Mouse (Mus musculus): ENCODE measurements around the gene Paxip1. TPM values are rescaled to one million over a fixed set of nuclear protein-coding genes. Genes with fewer than 3 reads are reported as not detected.

The Paxip1 gene
- polyA plus RNA-seq, 1 experiment from 2014 or later = 23.9 TPM

DNA sequence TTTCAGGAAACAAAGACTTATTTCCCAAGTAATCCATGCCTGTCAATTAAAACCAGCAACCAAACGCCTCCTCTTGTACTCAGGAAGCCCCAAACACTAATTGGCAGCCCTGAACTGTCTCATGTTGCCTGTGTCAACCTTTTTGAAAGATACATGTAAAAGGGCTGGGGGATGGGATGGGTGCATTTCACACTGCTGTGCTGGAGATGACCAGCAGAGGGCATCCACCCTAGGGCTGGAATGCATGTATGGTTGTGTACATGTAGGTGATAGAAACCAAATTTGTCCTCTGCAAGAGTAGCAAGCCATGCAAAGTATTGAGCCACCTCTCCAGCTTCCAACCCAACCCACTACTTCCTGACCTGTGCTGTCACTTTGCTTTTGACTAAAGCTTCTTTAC, 2.4 kb upstream of the Paxip1 start:
- peaks cover 9 to 22% of the 10 kb centered on the region in 2 experiments for H3K4me1 ChIP-seq (ENCODE audit: control insufficient read depth in 2 of 2, insufficient read depth in 2 of 2, low read length in 2 of 2)
- H3K27me3 ChIP-seq (ENCODE audit: control insufficient read depth, insufficient read depth, low read length) = no peaks in the 10 kb centered on the region
- WGBS = 9% methylated on average over 1 of the region's 1 CpGs
- no peak overlapping the region for H3K4me2 ChIP-seq (ENCODE audit: low read length)
- no peak for ATAC-seq (ENCODE audit: insufficient number of reproducible peaks, insufficient read depth, low FRiP score, low read depth)
- H3K27ac ChIP-seq (replicated peaks in 1 of 2; ENCODE audit: control insufficient read depth in 1 of 2, insufficient read depth in 1 of 2, low read depth in 2 of 2, low read length in 2 of 2) = no peak overlapping the region
- H3K9ac ChIP-seq (ENCODE audit: low read length) = no peak overlapping the region
- H3K36me3 ChIP-seq (ENCODE audit: control insufficient read depth, insufficient read depth, low read length) = peaks cover 6% of the 10 kb centered on the region
- H3K9me3 ChIP-seq (ENCODE audit: control insufficient read depth, low read length) = no peaks in the 10 kb centered on the region
- H3K4me3 ChIP-seq (ENCODE audit: control insufficient read depth in 1 of 2, insufficient read depth in 1 of 2, low read depth in 1 of 2, low read length in 2 of 2) = no peak overlapping the region

- H3K36me3 ChIP-seq (ENCODE audit: control insufficient read depth, insufficient read depth, low read length) = peaks cover 17% of the 10 kb centered on the region
- H3K4me2 ChIP-seq (ENCODE audit: low read length) = peak overlapping the region; percentile 66
- no peaks in the 10 kb centered on the region for H3K27me3 ChIP-seq (ENCODE audit: control insufficient read depth, insufficient read depth, low read length)
- peak overlapping the region in 1 of 2 experiments; percentile 77; a peak in 2 of 4 replicates for H3K4me3 ChIP-seq (ENCODE audit: control insufficient read depth in 1 of 2, insufficient read depth in 1 of 2, low read depth in 1 of 2, low read length in 2 of 2)
- peaks cover 9 to 22% of the 10 kb centered on the region in 2 experiments for H3K4me1 ChIP-seq (ENCODE audit: control insufficient read depth in 2 of 2, insufficient read depth in 2 of 2, low read length in 2 of 2)
- ATAC-seq (ENCODE audit: insufficient number of reproducible peaks, insufficient read depth, low FRiP score, low read depth) = no peak
- H3K9me3 ChIP-seq (ENCODE audit: control insufficient read depth, low read length) = no peaks in the 10 kb centered on the region
- peak overlapping the region; percentile 91 for H3K9ac ChIP-seq (ENCODE audit: low read length)
- no peak overlapping the region for H3K27ac ChIP-seq (replicated peaks in 1 of 2; ENCODE audit: control insufficient read depth in 1 of 2, insufficient read depth in 1 of 2, low read depth in 2 of 2, low read length in 2 of 2)
- WGBS = 60% methylated on average over 9 of the region's 9 CpGs
These were observed 1.2 kb upstream of the Paxip1 start for GRCm38 (mm10) chr5:27792531-27793205.

DNA sequence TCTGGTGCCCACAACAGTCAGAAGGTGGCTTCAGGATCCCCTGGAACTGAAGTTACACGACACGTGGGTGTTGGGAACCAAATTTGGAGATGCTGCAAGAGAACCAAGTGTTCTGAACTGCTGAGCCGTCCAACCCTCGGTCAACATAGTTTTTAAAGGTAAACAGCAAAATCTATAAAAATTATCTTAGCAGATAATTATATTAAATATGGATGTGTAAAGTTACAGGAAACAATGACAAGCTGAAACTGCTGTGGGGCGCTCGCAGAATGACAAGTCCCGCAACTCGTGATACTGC, 631 bp upstream of the Paxip1 start:
- Histone ChIP-seq H3K27me3 (ENCODE audit: control insufficient read depth, insufficient read depth, low read length) (no peaks in the 10 kb centered on the region), H3K4me2 (ENCODE audit: low read length) (peak overlapping the region; percentile 66), H3K36me3 (ENCODE audit: control insufficient read depth, insufficient read depth, low read length) (peaks cover 22% of the 10 kb centered on the region), H3K4me3 (ENCODE audit: control insufficient read depth in 1 of 2, insufficient read depth in 1 of 2, low read depth in 1 of 2, low read length in 2 of 2) (peak overlapping the region; percentile 70 to 77), H3K9me3 (ENCODE audit: control insufficient read depth, low read length) (no peaks in the 10 kb centered on the region), H3K4me1 (ENCODE audit: control insufficient read depth in 2 of 2, insufficient read depth in 2 of 2, low read length in 2 of 2) (peaks cover 9 to 22% of the 10 kb centered on the region in 2 experiments), H3K27ac (replicated peaks in 1 of 2; ENCODE audit: control insufficient read depth in 1 of 2, insufficient read depth in 1 of 2, low read depth in 2 of 2, low read length in 2 of 2) (peak overlapping the region; percentile 78 to 96), H3K9ac (ENCODE audit: low read length) (peak overlapping the region; percentile 91)
- ATAC-seq (ENCODE audit: insufficient number of reproducible peaks, insufficient read depth, low FRiP score, low read depth) = no peak
- WGBS = 14% methylated on average over 8 of the region's 8 CpGs

- WGBS = 0% methylated on average over 44 of the region's 47 CpGs
- ATAC-seq (ENCODE audit: insufficient number of reproducible peaks, insufficient read depth, low FRiP score, low read depth) = peak; percentile 85
These were observed 592 bp downstream of the Paxip1 start for GRCm38 (mm10) chr5:27790910-27791288.

GRCm38 (mm10) chr5:27790086-27790909, 1.2 kb downstream of the Paxip1 start:
- peaks cover 41% of the 10 kb centered on the region for H3K36me3 ChIP-seq (ENCODE audit: control insufficient read depth, insufficient read depth, low read length)
- H3K27ac ChIP-seq (replicated peaks in 1 of 2; ENCODE audit: control insufficient read depth in 1 of 2, insufficient read depth in 1 of 2, low read depth in 2 of 2, low read length in 2 of 2) = peak overlapping the region in 1 of 2 experiments; percentile 96; a peak in 2 of 4 replicates
- no peak for ATAC-seq (ENCODE audit: insufficient number of reproducible peaks, insufficient read depth, low FRiP score, low read depth)
- H3K9ac ChIP-seq (ENCODE audit: low read length) = peak overlapping the region; percentile 91
- no peaks in the 10 kb centered on the region for H3K27me3 ChIP-seq (ENCODE audit: control insufficient read depth, insufficient read depth, low read length)
- peak overlapping the region; percentile 66 for H3K4me2 ChIP-seq (ENCODE audit: low read length)
- no peaks in the 10 kb centered on the region for H3K9me3 ChIP-seq (ENCODE audit: control insufficient read depth, low read length)
- H3K4me3 ChIP-seq (ENCODE audit: control insufficient read depth in 1 of 2, insufficient read depth in 1 of 2, low read depth in 1 of 2, low read length in 2 of 2) = peak overlapping the region; percentile 70 to 77
- H3K4me1 ChIP-seq (ENCODE audit: control insufficient read depth in 2 of 2, insufficient read depth in 2 of 2, low read length in 2 of 2) = peaks cover 9 to 22% of the 10 kb centered on the region in 2 experiments
- WGBS = 23% methylated on average over 21 of the region's 21 CpGs

More at GRCm38 (mm10) chr5:27790910-27791288, 592 bp downstream of the Paxip1 start:
- peak overlapping the region; percentile 66 for H3K4me2 ChIP-seq (ENCODE audit: low read length)
- H3K36me3 ChIP-seq (ENCODE audit: control insufficient read depth, insufficient read depth, low read length) = peaks cover 35% of the 10 kb centered on the region
- H3K4me3 ChIP-seq (ENCODE audit: control insufficient read depth in 1 of 2, insufficient read depth in 1 of 2, low read depth in 1 of 2, low read length in 2 of 2) = peak overlapping the region; percentile 70 to 77
- H3K27ac ChIP-seq (replicated peaks in 1 of 2; ENCODE audit: control insufficient read depth in 1 of 2, insufficient read depth in 1 of 2, low read depth in 2 of 2, low read length in 2 of 2) = peak overlapping the region; percentile 93 to 96
- H3K9me3 ChIP-seq (ENCODE audit: control insufficient read depth, low read length) = no peaks in the 10 kb centered on the region
- no peaks in the 10 kb centered on the region for H3K27me3 ChIP-seq (ENCODE audit: control insufficient read depth, insufficient read depth, low read length)
- H3K4me1 ChIP-seq (ENCODE audit: control insufficient read depth in 2 of 2, insufficient read depth in 2 of 2, low read length in 2 of 2) = peaks cover 9 to 22% of the 10 kb centered on the region in 2 experiments
- H3K9ac ChIP-seq (ENCODE audit: low read length) = peak overlapping the region; percentile 91

GRCm38 (mm10) chr5:27789586-27789985, 1.9 kb downstream of the Paxip1 start:
- Histone ChIP-seq H3K4me3 (ENCODE audit: control insufficient read depth in 1 of 2, insufficient read depth in 1 of 2, low read depth in 1 of 2, low read length in 2 of 2) (peak overlapping the region; percentile 70 to 77; a peak in 3 of 4 replicates), H3K9ac (ENCODE audit: low read length) (peak overlapping the region; percentile 91), H3K27ac (replicated peaks in 1 of 2; ENCODE audit: control insufficient read depth in 1 of 2, insufficient read depth in 1 of 2, low read depth in 2 of 2, low read length in 2 of 2) (no peak overlapping the region), H3K27me3 (ENCODE audit: control insufficient read depth, insufficient read depth, low read length) (no peaks in the 10 kb centered on the region), H3K36me3 (ENCODE audit: control insufficient read depth, insufficient read depth, low read length) (peaks cover 48% of the 10 kb centered on the region), H3K4me2 (ENCODE audit: low read length) (peak overlapping the region; percentile 66), H3K9me3 (ENCODE audit: control insufficient read depth, low read length) (no peaks in the 10 kb centered on the region), H3K4me1 (ENCODE audit: control insufficient read depth in 2 of 2, insufficient read depth in 2 of 2, low read length in 2 of 2) (peaks cover 9 to 22% of the 10 kb centered on the region in 2 experiments)
- 42% methylated on average over 10 of the region's 10 CpGs for WGBS
- no peak for ATAC-seq (ENCODE audit: insufficient number of reproducible peaks, insufficient read depth, low FRiP score, low read depth)

DNA sequence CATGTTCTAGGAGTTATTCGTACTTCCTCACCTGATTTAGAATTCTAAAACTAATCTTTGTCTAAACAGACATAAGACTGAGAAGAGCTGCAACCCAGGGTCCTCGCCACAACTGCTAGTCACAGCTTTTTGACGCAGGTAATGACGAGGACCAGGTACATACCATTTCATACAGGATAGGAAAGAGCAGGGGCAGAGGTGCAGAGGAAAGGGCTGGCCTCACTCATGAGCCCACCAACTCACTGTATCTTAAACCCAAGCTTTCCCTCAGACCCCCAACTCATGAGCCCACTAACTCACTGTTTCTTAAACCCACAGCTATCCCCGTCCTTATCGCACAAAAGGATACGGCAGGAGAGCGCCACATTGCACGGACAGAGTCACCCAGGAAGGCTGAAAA, 8.1 kb downstream of the Paxip1 start:
- H3K36me3 ChIP-seq (ENCODE audit: control insufficient read depth, insufficient read depth, low read length) = peaks cover 91% of the 10 kb centered on the region
- H3K4me2 ChIP-seq (ENCODE audit: low read length) = no peak overlapping the region
- no peak for ATAC-seq (ENCODE audit: insufficient number of reproducible peaks, insufficient read depth, low FRiP score, low read depth)
- H3K27ac ChIP-seq (replicated peaks in 1 of 2; ENCODE audit: control insufficient read depth in 1 of 2, insufficient read depth in 1 of 2, low read depth in 2 of 2, low read length in 2 of 2) = no peak overlapping the region
- no peaks in the 10 kb centered on the region for H3K4me1 ChIP-seq (ENCODE audit: control insufficient read depth in 2 of 2, insufficient read depth in 2 of 2, low read length in 2 of 2)
- 92% methylated on average over 9 of the region's 9 CpGs for WGBS
- H3K27me3 ChIP-seq (ENCODE audit: control insufficient read depth, insufficient read depth, low read length) = no peaks in the 10 kb centered on the region
- H3K9ac ChIP-seq (ENCODE audit: low read length) = no peak overlapping the region
- H3K4me3 ChIP-seq (ENCODE audit: control insufficient read depth in 1 of 2, insufficient read depth in 1 of 2, low read depth in 1 of 2, low read length in 2 of 2) = no peak overlapping the region
- no peaks in the 10 kb centered on the region for H3K9me3 ChIP-seq (ENCODE audit: control insufficient read depth, low read length)
